In genomic region chr14:31435930-31436693, GRCm38 (mm10) we compare ENCODE assay signal across 8 mouse cellular contexts. TPM values are rescaled to one million over a fixed set of nuclear protein-coding genes. Genes with fewer than 3 reads are reported as not detected.
A peak's percentile ranks its signal among the peaks of the same experiment; 100 is the strongest.
DNase-seq lines count a peak whose midpoint lies in the region; ATAC-seq and TF ChIP-seq lines count a peak whose summit lies in the region.

Gene Sh3bp5, minus strand, starts transcription at chr14:31436078.

- H3K36me3 ChIP-seq in erythroblast, embryonic 14.5 days (ENCODE audit: control insufficient read depth), result no peaks in the 10 kb centered on the region
- H3K36me3 ChIP-seq in heart, embryonic 11.5 days (ENCODE audit: control insufficient read depth, insufficient read depth, low read length), result no peaks in the 10 kb centered on the region
- no peaks in the 10 kb centered on the region for H3K36me3 ChIP-seq in kidney, embryonic 15.5 days
- no peaks in the 10 kb centered on the region for H3K36me3 ChIP-seq in limb, embryonic 15.5 days
- H3K36me3 ChIP-seq in midbrain, postnatal 0 days (ENCODE audit: insufficient read depth, low read length), result no peaks in the 10 kb centered on the region

- peak; percentile 86 for ATAC-seq in heart, embryonic 11.5 days (replicated peaks; ENCODE audit: insufficient number of reproducible peaks, low FRiP score, low TSS enrichment)
- peak; percentile 94 for ATAC-seq in kidney, embryonic 15.5 days (replicated peaks; ENCODE audit: low FRiP score)
- peak; percentile 83 for ATAC-seq in limb, embryonic 15.5 days (ENCODE audit: insufficient number of reproducible peaks, low FRiP score, low TSS enrichment, low read depth)
- ATAC-seq in midbrain, postnatal 0 days (ENCODE audit: low FRiP score), result peak; percentile 95

- H3K27me3 ChIP-seq in erythroblast, embryonic 14.5 days (ENCODE audit: control insufficient read depth), result peaks cover 60% of the 10 kb centered on the region
- 0 out of 2 replicates have a peak, but pooled peaks cover 2% of the 10 kb centered on the region for H3K27me3 ChIP-seq in heart, embryonic 11.5 days (ENCODE audit: control insufficient read depth, insufficient read depth, low read length)
- no peaks in the 10 kb centered on the region for H3K27me3 ChIP-seq in kidney, embryonic 15.5 days
- no peaks in the 10 kb centered on the region for H3K27me3 ChIP-seq in limb, embryonic 15.5 days
- no peaks in the 10 kb centered on the region for H3K27me3 ChIP-seq in midbrain, postnatal 0 days (ENCODE audit: insufficient read depth, low read length)

- H3K9ac ChIP-seq in heart, embryonic 11.5 days (ENCODE audit: low read depth, low read length), result peak within 1 kb of the TSS; percentile 86
- H3K9ac ChIP-seq in kidney, embryonic 15.5 days, result peak within 1 kb of the TSS; percentile 68
- H3K9ac ChIP-seq in limb, embryonic 15.5 days, result peak within 1 kb of the TSS; percentile 78
- peak within 1 kb of the TSS; percentile 97 for H3K9ac ChIP-seq in midbrain, postnatal 0 days (replicated peaks; ENCODE audit: low read length, poor library complexity, severe bottlenecking)

- peak within 1 kb of the TSS; percentile 91 for H3K4me2 ChIP-seq in heart, embryonic 11.5 days
- H3K4me2 ChIP-seq in kidney, embryonic 15.5 days, result peak within 1 kb of the TSS; percentile 98
- H3K4me2 ChIP-seq in limb, embryonic 15.5 days, result peak within 1 kb of the TSS; percentile 94
- peak within 1 kb of the TSS; percentile 78 for H3K4me2 ChIP-seq in midbrain, postnatal 0 days (ENCODE audit: low read depth, low read length, poor library complexity, severe bottlenecking)

- WGBS in heart, embryonic 11.5 days (ENCODE audit: insufficient replicate concordance), result 8% methylated on average over 49 of the region's 49 CpGs
- 8% methylated on average over 49 of the region's 49 CpGs for WGBS in kidney, embryonic 15.5 days
- WGBS in limb, embryonic 15.5 days, result 7% methylated on average over 49 of the region's 49 CpGs
- WGBS in midbrain, postnatal 0 days, result 5% methylated on average over 48 of the region's 49 CpGs

- H3K9me3 ChIP-seq in erythroblast, embryonic 14.5 days (ENCODE audit: control insufficient read depth, low read length), result peaks cover 3% of the 10 kb centered on the region; the same call in 1 of the 2 replicates
- H3K9me3 ChIP-seq in heart, embryonic 11.5 days (replicated peaks; ENCODE audit: control insufficient read depth, low read length), result no peaks in the 10 kb centered on the region
- H3K9me3 ChIP-seq in kidney, embryonic 15.5 days (replicated peaks), result no peaks in the 10 kb centered on the region
- H3K9me3 ChIP-seq in limb, embryonic 15.5 days, result no peaks in the 10 kb centered on the region
- no peaks in the 10 kb centered on the region for H3K9me3 ChIP-seq in midbrain, postnatal 0 days (ENCODE audit: low read length)

- peak within 1 kb of the TSS; percentile 62 for H3K27ac ChIP-seq in heart, embryonic 11.5 days (ENCODE audit: low read depth, low read length)
- H3K27ac ChIP-seq in kidney, embryonic 15.5 days, result peak within 1 kb of the TSS; percentile 75
- peak within 1 kb of the TSS; percentile 79 for H3K27ac ChIP-seq in limb, embryonic 15.5 days
- peak within 1 kb of the TSS; percentile 95 for H3K27ac ChIP-seq in midbrain, postnatal 0 days (ENCODE audit: low read depth, low read length)

- peak; percentile 97 for DNase-seq in CD4-positive, CD25-positive, alpha-beta regulatory T cell, adult 2 months (ENCODE audit: low read depth, low spot score)
- DNase-seq in brain, embryonic 18.5 days (ENCODE audit: low read depth, low spot score), result peak; percentile 67
- DNase-seq in midbrain, postnatal 0 days (ENCODE audit: low spot score), result peak; percentile 92
- DNase-seq in spleen, postnatal 10 days (ENCODE audit: low spot score in 2 of 2), result peak; percentile 85 to 92

- peaks cover 24% of the 10 kb centered on the region for H3K4me1 ChIP-seq in erythroblast, embryonic 14.5 days (ENCODE audit: control insufficient read depth)
- H3K4me1 ChIP-seq in heart, embryonic 11.5 days (ENCODE audit: control insufficient read depth, insufficient read depth, low read length), result peaks cover 34% of the 10 kb centered on the region
- H3K4me1 ChIP-seq in kidney, embryonic 15.5 days, result peaks cover 47% of the 10 kb centered on the region
- H3K4me1 ChIP-seq in limb, embryonic 15.5 days, result peaks cover 33% of the 10 kb centered on the region
- H3K4me1 ChIP-seq in midbrain, postnatal 0 days (ENCODE audit: insufficient read depth, low read length), result peaks cover 12% of the 10 kb centered on the region

- peak; percentile 95 for TF ChIP-seq CTCF in midbrain, postnatal 0 days (IDR thresholded peaks at IDR 0.05)

- peak within 1 kb of the TSS; percentile 67 for H3K4me3 ChIP-seq in erythroblast, embryonic 14.5 days (replicated peaks)
- peak within 1 kb of the TSS; percentile 82 for H3K4me3 ChIP-seq in heart, embryonic 11.5 days (ENCODE audit: low read depth, low read length)
- peak within 1 kb of the TSS; percentile 70 for H3K4me3 ChIP-seq in kidney, embryonic 15.5 days (replicated peaks)
- peak within 1 kb of the TSS; percentile 88 for H3K4me3 ChIP-seq in limb, embryonic 15.5 days
- H3K4me3 ChIP-seq in midbrain, postnatal 0 days (ENCODE audit: low read depth, low read length), result peak within 1 kb of the TSS; percentile 86

RNA-seq across cellular contexts. Expression of gene Sh3bp5, which starts in this region (rescaled TPM):
- polyA plus RNA-seq in erythroblast, embryonic 14.5 days (2012), result 0.04 and 0.12 TPM in 2 replicates
- 10.9 and 16.8 TPM in 2 replicates for polyA plus RNA-seq in heart, embryonic 11.5 days (2014; fragmentation: Nextera tagmentation; extraction: Ambion mirVana)
- polyA plus RNA-seq in kidney, embryonic 15.5 days (2015; fragmentation: Nextera tagmentation; extraction: Ambion mirVana), result 30.2 and 33.1 TPM in 2 replicates
- 33.8 and 34.4 TPM in 2 replicates for polyA plus RNA-seq in limb, embryonic 15.5 days (2015; fragmentation: Nextera tagmentation; extraction: Ambion mirVana)
- total RNA-seq in midbrain, postnatal 0 days (2014; rRNA removed), result 61.7 and 76.5 TPM in 2 replicates
- 141 and 165 TPM in 2 replicates for polyA plus RNA-seq in midbrain, postnatal 0 days (2015; fragmentation: Nextera tagmentation; extraction: Ambion mirVana)

Comparison
In these comparisons a context has a peak if more than half of its experiments do, and no peak if none do; other contexts are left out.
1. Peak in every context shown above with its lines: DNase-seq, ATAC-seq, H3K4me3 ChIP-seq and H3K27ac ChIP-seq.
2. RNA of gene Sh3bp5 (polyA plus RNA-seq): 141 to 165 TPM in midbrain, postnatal 0 days, 33.8 to 34.4 TPM in limb, embryonic 15.5 days, 30.2 to 33.1 TPM in kidney, embryonic 15.5 days and 10.9 to 16.8 TPM in heart, embryonic 11.5 days; 0.04 to 0.12 TPM in erythroblast, embryonic 14.5 days; every median in the first group is over 10 times any median in the second.